Mouse (Mus musculus): ENCODE data around the gene Mast4. TPM values are rescaled to one million over a fixed set of nuclear protein-coding genes. Genes with fewer than 3 reads are reported as not detected.
A peak's percentile ranks its signal among the peaks of the same experiment; 100 is the strongest.

The Mast4 gene
- polyA plus RNA-seq, 2 experiments: 0.71 to 1.5 TPM

GRCm38 (mm10) chr13:102914800-102915199, 419.5 kb downstream of the Mast4 start:
- H3K4me3 ChIP-seq (ENCODE audit: insufficient read depth in 1 of 2, low read depth in 2 of 2, low read length in 2 of 2): no peak overlapping the region
- H3K27ac ChIP-seq: no peak overlapping the region
- no peak for DNase-seq (ENCODE audit: low read depth in 3 of 3, low spot score in 3 of 3)
- no peaks in the 10 kb centered on the region for H3K9me3 ChIP-seq (ENCODE audit: control insufficient read depth, low read length)
- H3K4me2 ChIP-seq (ENCODE audit: low read depth): no peak overlapping the region
- no peaks in the 10 kb centered on the region for H3K36me3 ChIP-seq (replicated peaks; ENCODE audit: control insufficient read depth, insufficient read depth, low read depth)
- H3K9ac ChIP-seq (replicated peaks): no peak overlapping the region
- no peaks in the 10 kb centered on the region for H3K4me1 ChIP-seq (replicated peaks; ENCODE audit: control insufficient read depth in 2 of 2, insufficient read depth in 2 of 2, low read length in 1 of 2)
- ATAC-seq (ENCODE audit: insufficient read depth): no peak
- TF ChIP-seq CTCF (IDR thresholded peaks at IDR 0.05; ENCODE audit: low read depth) (no peak), EP300 (IDR thresholded peaks at IDR 0.05; ENCODE audit: low read depth) (no peak)
- no peaks in the 10 kb centered on the region for H3K27me3 ChIP-seq (ENCODE audit: control insufficient read depth, insufficient read depth, low read length)

- no peak overlapping the region for H3K4me3 ChIP-seq (ENCODE audit: insufficient read depth in 1 of 2, low read depth in 2 of 2, low read length in 2 of 2)
- DNase-seq (ENCODE audit: low read depth in 3 of 3, low spot score in 3 of 3): no peak
- H3K9me3 ChIP-seq (ENCODE audit: control insufficient read depth, low read length): no peaks in the 10 kb centered on the region
- H3K36me3 ChIP-seq (replicated peaks; ENCODE audit: control insufficient read depth, insufficient read depth, low read depth): no peaks in the 10 kb centered on the region
- no peak for TF ChIP-seq EP300 (IDR thresholded peaks at IDR 0.05; ENCODE audit: low read depth)
- no peak for TF ChIP-seq CTCF (IDR thresholded peaks at IDR 0.05; ENCODE audit: low read depth)
- no peaks in the 10 kb centered on the region for H3K4me1 ChIP-seq (replicated peaks; ENCODE audit: control insufficient read depth in 2 of 2, insufficient read depth in 2 of 2, low read length in 1 of 2)
- no peak overlapping the region for H3K27ac ChIP-seq
- no peaks in the 10 kb centered on the region for H3K27me3 ChIP-seq (ENCODE audit: control insufficient read depth, insufficient read depth, low read length)
- H3K4me2 ChIP-seq (ENCODE audit: low read depth): no peak overlapping the region
- no peak overlapping the region for H3K9ac ChIP-seq (replicated peaks)
- no peak for ATAC-seq (ENCODE audit: insufficient read depth)
- WGBS (ENCODE audit: insufficient replicate concordance): 66% methylated on average over 2 of the region's 2 CpGs
These were observed 420.4 kb downstream of the Mast4 start for GRCm38 (mm10) chr13:102913919-102914318.

GRCm38 (mm10) chr13:102912867-102913266, 421.4 kb downstream of the Mast4 start:
- Histone ChIP-seq H3K27me3 (ENCODE audit: control insufficient read depth, insufficient read depth, low read length) (no peaks in the 10 kb centered on the region), H3K36me3 (replicated peaks; ENCODE audit: control insufficient read depth, insufficient read depth, low read depth) (no peaks in the 10 kb centered on the region), H3K4me3 (ENCODE audit: insufficient read depth in 1 of 2, low read depth in 2 of 2, low read length in 2 of 2) (no peak overlapping the region), H3K27ac (no peak overlapping the region), H3K9ac (replicated peaks) (no peak overlapping the region), H3K9me3 (ENCODE audit: control insufficient read depth, low read length) (no peaks in the 10 kb centered on the region), H3K4me2 (ENCODE audit: low read depth) (no peak overlapping the region), H3K4me1 (replicated peaks; ENCODE audit: control insufficient read depth in 2 of 2, insufficient read depth in 2 of 2, low read length in 1 of 2) (no peaks in the 10 kb centered on the region)
- WGBS (ENCODE audit: insufficient replicate concordance): 71% methylated on average over 12 of the region's 12 CpGs
- no peak for TF ChIP-seq EP300 (IDR thresholded peaks at IDR 0.05; ENCODE audit: low read depth)
- DNase-seq (ENCODE audit: low read depth in 3 of 3, low spot score in 3 of 3): no peak
- no peak for ATAC-seq (ENCODE audit: insufficient read depth)

GRCm38 (mm10) chr13:102909654-102910418, 424.5 kb downstream of the Mast4 start:
- no peak overlapping the region for H3K4me3 ChIP-seq (ENCODE audit: insufficient read depth in 1 of 2, low read depth in 2 of 2, low read length in 2 of 2)
- no peaks in the 10 kb centered on the region for H3K36me3 ChIP-seq (replicated peaks; ENCODE audit: control insufficient read depth, insufficient read depth, low read depth)
- DNase-seq (ENCODE audit: low read depth in 3 of 3, low spot score in 3 of 3) (no peak), ATAC-seq (ENCODE audit: insufficient read depth) (no peak)
- TF ChIP-seq EP300 (IDR thresholded peaks at IDR 0.05; ENCODE audit: low read depth) (no peak), CTCF (IDR thresholded peaks at IDR 0.05; ENCODE audit: low read depth) (no peak)
- WGBS (ENCODE audit: insufficient replicate concordance): 71% methylated on average over 5 of the region's 5 CpGs
- peaks cover 2 to 8% of the 10 kb centered on the region in 2 experiments; a peak in 2 of 4 replicates for H3K4me1 ChIP-seq (replicated peaks; ENCODE audit: control insufficient read depth in 2 of 2, insufficient read depth in 2 of 2, low read length in 1 of 2)
- no peak overlapping the region for H3K4me2 ChIP-seq (ENCODE audit: low read depth)
- H3K27me3 ChIP-seq (ENCODE audit: control insufficient read depth, insufficient read depth, low read length): no peaks in the 10 kb centered on the region
- H3K27ac ChIP-seq: no peak overlapping the region
- H3K9me3 ChIP-seq (ENCODE audit: control insufficient read depth, low read length): no peaks in the 10 kb centered on the region
- H3K9ac ChIP-seq (replicated peaks): no peak overlapping the region

- H3K4me1 ChIP-seq (replicated peaks; ENCODE audit: control insufficient read depth in 2 of 2, insufficient read depth in 2 of 2, low read length in 1 of 2): peaks cover 2 to 10% of the 10 kb centered on the region in 2 experiments; a peak in 2 of 4 replicates
- H3K4me2 ChIP-seq (ENCODE audit: low read depth): peak overlapping the region; percentile 72
- no peaks in the 10 kb centered on the region for H3K27me3 ChIP-seq (ENCODE audit: control insufficient read depth, insufficient read depth, low read length)
- peak overlapping the region; percentile 73 for H3K9ac ChIP-seq (replicated peaks)
- no peak overlapping the region for H3K27ac ChIP-seq
- H3K9me3 ChIP-seq (ENCODE audit: control insufficient read depth, low read length): no peaks in the 10 kb centered on the region
- TF ChIP-seq CTCF (IDR thresholded peaks at IDR 0.05; ENCODE audit: low read depth): no peak
- no peak for TF ChIP-seq EP300 (IDR thresholded peaks at IDR 0.05; ENCODE audit: low read depth)
- DNase-seq (ENCODE audit: low read depth in 3 of 3, low spot score in 3 of 3): no peak
- no peak for ATAC-seq (ENCODE audit: insufficient read depth)
- WGBS (ENCODE audit: insufficient replicate concordance): 11% methylated on average over 9 of the region's 9 CpGs
- no peaks in the 10 kb centered on the region for H3K36me3 ChIP-seq (replicated peaks; ENCODE audit: control insufficient read depth, insufficient read depth, low read depth)
- H3K4me3 ChIP-seq (ENCODE audit: insufficient read depth in 1 of 2, low read depth in 2 of 2, low read length in 2 of 2): peak overlapping the region; percentile 63 to 71
These were observed 427.7 kb downstream of the Mast4 start for GRCm38 (mm10) chr13:102906661-102907009.

Data from liver, embryonic 14.5 days (tissue).